Mouse (Mus musculus): ENCODE measurements at regions not wholly inside any gene's neighbourhood (a gene's known extent, or its start where the extent isn't known, plus 50 kb on each side); places are given as distances from the start of the nearest gene placed in this dataset.
A peak's percentile ranks its signal among the peaks of the same experiment; 100 is the strongest.

GRCm38 (mm10) chr13:44132510-44132909, 347.9 kb downstream of the Cd83 start:
- DNase-seq (ENCODE audit: low read depth, low spot score) = no peak

DNA sequence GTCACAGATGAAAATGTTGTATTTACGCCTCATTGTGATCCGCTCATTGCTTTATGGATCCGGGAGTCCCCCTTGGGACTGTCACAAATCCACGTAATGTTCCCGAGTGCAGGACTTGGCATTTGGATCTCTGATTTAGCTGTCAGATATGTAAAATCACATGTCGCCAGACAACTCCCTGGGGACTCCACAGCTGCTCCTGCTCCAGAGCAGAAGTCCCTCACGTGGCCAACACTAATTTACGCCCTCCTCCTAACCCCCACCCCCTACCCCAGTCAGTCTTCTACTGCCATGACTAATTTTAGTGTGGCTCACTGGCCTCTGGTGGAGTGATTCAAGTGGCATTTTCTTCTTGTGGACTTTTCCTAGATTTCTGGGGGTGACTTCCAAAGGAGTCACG, 348.9 kb downstream of the Cd83 start:
- peak; percentile 16 for DNase-seq (ENCODE audit: low read depth, low spot score)

GRCm38 (mm10) chr13:44141181-44141580, 356.6 kb downstream of the Cd83 start:
- DNase-seq (ENCODE audit: low read depth, low spot score) = no peak

- no peak for DNase-seq (ENCODE audit: low read depth, low spot score)
Measured at GRCm38 (mm10) chr13:44145441-44145840, 360.9 kb downstream of the Cd83 start.

GRCm38 (mm10) chr13:44147841-44148240, 363.3 kb downstream of the Cd83 start:
- DNase-seq (ENCODE audit: low read depth, low spot score) = no peak

DNA sequence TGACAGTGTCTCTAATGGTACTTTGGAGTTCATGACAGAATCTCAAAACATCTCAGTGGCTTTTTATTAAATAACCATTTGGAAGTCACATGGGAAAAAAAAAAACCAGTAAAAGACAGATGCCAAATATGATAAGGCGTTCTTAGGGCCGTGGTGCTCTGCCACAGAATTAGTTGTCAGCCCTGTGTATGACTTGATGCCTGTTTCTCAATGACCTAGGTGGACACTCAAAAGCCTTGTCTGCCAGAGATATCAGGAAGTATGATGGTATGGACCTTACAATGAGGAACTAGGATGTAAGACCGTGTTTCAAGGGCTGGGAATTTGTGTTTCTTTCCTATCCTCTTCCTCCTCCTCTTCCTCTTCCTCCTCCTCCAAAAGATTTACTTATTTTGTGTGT, 364.9 kb downstream of the Cd83 start:
- DNase-seq (ENCODE audit: low read depth, low spot score) = no peak

DNA sequence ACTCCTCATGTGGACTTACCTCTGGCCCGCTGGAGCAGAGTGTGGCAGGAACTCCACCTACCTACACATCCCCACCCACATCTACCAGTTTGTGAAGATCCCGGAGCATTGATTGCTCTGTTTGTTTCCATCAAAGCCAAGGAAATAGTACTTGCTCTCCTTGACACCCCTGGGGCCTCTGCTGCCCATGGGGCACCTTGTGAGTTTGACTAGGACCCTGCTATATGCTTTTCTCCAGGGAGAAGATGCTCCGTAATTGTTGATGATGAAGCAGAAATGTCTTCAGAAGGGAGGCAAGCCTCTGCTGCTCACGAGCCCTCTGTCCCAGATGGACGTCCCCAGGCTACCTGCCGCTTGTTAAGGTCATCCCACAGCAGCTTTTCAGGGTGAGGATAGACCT, 367.0 kb downstream of the Cd83 start:
- no peak for DNase-seq (ENCODE audit: low read depth, low spot score)

GRCm38 (mm10) chr13:44152806-44153613, 368.4 kb downstream of the Cd83 start:
- DNase-seq (ENCODE audit: low read depth, low spot score) = no peak

- DNase-seq (ENCODE audit: low read depth, low spot score) = no peak
Measured at GRCm38 (mm10) chr13:44153784-44154183, 369.2 kb downstream of the Cd83 start.

GRCm38 (mm10) chr13:44155956-44156355, 371.4 kb downstream of the Cd83 start:
- no peak for DNase-seq (ENCODE audit: low read depth, low spot score)

GRCm38 (mm10) chr13:44156546-44156945, 372.0 kb downstream of the Cd83 start:
- no peak for DNase-seq (ENCODE audit: low read depth, low spot score)

DNA sequence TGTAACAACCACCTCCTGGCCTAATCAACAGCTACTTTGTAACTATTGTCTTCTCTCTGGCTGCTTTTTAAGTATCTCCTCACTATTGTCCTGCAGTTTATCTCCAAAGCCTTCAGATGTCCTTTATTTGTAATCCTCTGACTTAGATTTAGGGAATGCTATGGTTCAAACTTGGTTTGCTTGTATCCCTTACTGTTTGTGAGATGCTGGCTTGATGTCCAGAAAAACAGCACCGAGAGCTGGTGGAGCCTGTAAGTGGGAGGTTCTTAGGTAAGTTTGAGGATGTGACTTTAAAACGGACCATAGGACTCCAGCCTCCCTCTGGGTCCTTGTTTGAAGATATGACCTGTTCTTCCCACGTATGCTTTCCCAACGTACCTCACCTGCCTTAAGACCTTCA, 372.7 kb downstream of the Cd83 start:
- no peak for DNase-seq (ENCODE audit: low read depth, low spot score)

- no peak for DNase-seq (ENCODE audit: low read depth, low spot score)
Measured at GRCm38 (mm10) chr13:44158364-44158763, 373.8 kb downstream of the Cd83 start.

- DNase-seq (ENCODE audit: low read depth, low spot score) = no peak
Measured at GRCm38 (mm10) chr13:44159346-44159745, 374.8 kb downstream of the Cd83 start.

GRCm38 (mm10) chr13:44164746-44165145, 380.2 kb downstream of the Cd83 start:
- DNase-seq (ENCODE audit: low read depth, low spot score) = no peak

- no peak for DNase-seq (ENCODE audit: low read depth, low spot score)
Measured at GRCm38 (mm10) chr13:44167186-44167585, 382.6 kb downstream of the Cd83 start.

DNA sequence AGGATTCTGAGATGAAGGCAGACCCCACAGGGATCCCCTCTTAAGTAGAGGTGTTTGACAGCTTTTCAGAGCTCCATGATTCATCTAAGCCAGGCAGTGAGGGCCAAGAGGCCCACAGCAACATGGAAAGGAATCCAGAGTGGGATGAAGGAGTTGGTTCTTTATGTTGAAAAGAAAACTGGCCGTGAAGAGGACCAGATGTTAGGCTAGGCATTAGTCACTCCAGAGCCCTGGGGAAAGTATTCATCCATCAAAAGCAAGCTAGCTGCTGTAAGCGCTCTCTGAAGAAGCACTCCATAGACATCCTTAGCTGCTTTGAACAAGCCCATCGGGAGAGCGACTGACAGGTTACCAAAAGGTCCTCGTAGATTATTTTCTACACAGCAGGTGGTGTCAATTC, 383.6 kb downstream of the Cd83 start:
- DNase-seq (ENCODE audit: low read depth, low spot score) = peak; percentile 11

- no peak for DNase-seq (ENCODE audit: low read depth, low spot score)
Measured at GRCm38 (mm10) chr13:44171639-44172038, 387.1 kb downstream of the Cd83 start.

GRCm38 (mm10) chr13:44172701-44173100, 388.1 kb downstream of the Cd83 start:
- no peak for DNase-seq (ENCODE audit: low read depth, low spot score)

DNA sequence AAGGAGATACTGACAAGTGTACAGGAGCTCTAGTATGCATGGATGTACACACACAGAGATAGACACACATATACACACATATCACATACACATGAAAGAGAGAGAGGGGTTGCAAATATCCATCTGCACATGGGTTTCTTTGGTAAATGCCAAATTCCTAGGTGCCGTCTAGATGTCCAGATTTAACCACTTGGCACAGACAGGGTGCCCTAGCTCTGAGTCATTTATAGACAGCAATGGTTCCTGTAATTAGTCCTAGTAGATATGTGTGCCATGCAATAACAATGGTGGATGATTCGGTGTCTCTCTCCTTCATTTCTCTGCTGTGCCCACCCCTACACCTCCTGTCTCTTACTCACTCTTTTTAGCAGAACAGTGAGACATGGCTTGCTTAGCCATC, 389.7 kb downstream of the Cd83 start:
- no peak for DNase-seq (ENCODE audit: low read depth, low spot score)

GRCm38 (mm10) chr13:44175300-44176036, 390.9 kb downstream of the Cd83 start:
- DNase-seq (ENCODE audit: low read depth, low spot score) = no peak

- DNase-seq (ENCODE audit: low read depth, low spot score) = no peak
Measured at GRCm38 (mm10) chr13:44176121-44176520, 391.5 kb downstream of the Cd83 start.

- no peak for DNase-seq (ENCODE audit: low read depth, low spot score)
Measured at GRCm38 (mm10) chr13:44178006-44178405, 393.4 kb downstream of the Cd83 start.

Data from forelimb bud, embryonic 11.5 days (tissue).